Mouse (Mus musculus): ENCODE results near the gene Gng3. TPM values are rescaled to one million over a fixed set of nuclear protein-coding genes. Genes with fewer than 3 reads are reported as not detected.

Gng3 gene
- polyA plus RNA-seq, 1 experiment from 2014 or later: 306 TPM

DNA sequence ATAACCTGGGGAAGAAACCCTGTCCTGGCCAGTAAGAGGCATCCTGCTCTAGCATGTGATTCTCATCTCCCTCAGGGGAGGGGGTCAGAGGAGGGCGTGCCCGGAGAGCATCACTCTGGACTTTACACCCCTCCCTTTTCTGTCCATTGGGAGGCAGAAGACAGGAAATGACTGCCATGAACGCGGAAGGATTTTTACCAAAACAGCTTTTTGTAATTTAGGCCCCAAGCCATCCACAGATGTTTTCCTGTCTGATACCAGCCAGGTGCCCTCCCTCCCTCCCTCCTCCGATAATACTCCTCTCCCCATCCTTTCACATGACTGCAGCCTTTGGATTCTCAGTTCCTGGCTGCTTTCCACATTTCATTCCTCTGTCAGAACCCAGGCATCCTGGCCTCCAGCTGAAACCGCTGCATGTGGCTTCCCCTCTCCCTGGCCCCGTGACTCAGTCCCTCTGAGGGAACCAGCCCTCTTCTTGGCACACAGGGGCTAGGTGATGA is 11.5 kb upstream of the Gng3 start, which contains the start of gene Lrrn4cl:
TSS of gene Lrrn4cl (plus strand) at position 367 of the 500 bp plus-strand sequence.
- Histone ChIP-seq H3K27ac (ENCODE audit: low read length) (no peak within 1 kb of the TSS), H3K9me3 (ENCODE audit: control insufficient read depth, low read length) (no peaks in the 10 kb centered on the region), H3K9ac (replicated peaks; ENCODE audit: low read depth, low read length) (no peak within 1 kb of the TSS), H3K4me3 (replicated peaks; ENCODE audit: low read length) (no peak within 1 kb of the TSS), H3K27me3 (replicated peaks; ENCODE audit: control insufficient read depth, insufficient read depth, low read length) (no peaks in the 10 kb centered on the region), H3K4me1 (replicated peaks; ENCODE audit: control insufficient read depth, insufficient read depth, low read length) (no peaks in the 10 kb centered on the region), H3K4me2 (ENCODE audit: low read length) (no peak within 1 kb of the TSS), H3K36me3 (ENCODE audit: control insufficient read depth, insufficient read depth) (peaks cover 14% of the 10 kb centered on the region)
- WGBS: 28% methylated on average over 7 of the region's 7 CpGs
- no peak for ATAC-seq

DNA sequence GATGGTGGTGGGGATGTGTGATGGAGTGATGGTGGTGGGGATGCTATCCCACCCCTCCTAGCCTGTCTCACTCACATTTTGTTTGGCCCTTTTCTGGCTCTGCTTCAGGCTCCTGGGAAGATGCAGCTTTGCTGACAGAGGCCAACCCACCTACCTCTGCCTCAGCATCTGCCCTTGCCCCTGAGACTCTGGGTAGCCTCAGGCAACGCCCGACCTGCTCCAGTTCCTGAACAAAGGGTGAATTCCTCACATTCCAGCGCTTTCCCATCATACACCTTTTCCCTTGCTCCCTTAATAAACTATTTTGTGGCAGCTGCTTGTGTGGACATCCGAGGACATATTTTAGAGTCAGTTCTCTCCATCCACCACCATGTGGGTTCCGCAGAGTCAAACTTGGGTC is 9.4 kb upstream of the Gng3 start:
- Histone ChIP-seq H3K27me3 (replicated peaks; ENCODE audit: control insufficient read depth, insufficient read depth, low read length) (no peaks in the 10 kb centered on the region), H3K27ac (ENCODE audit: low read length) (no peak overlapping the region), H3K36me3 (ENCODE audit: control insufficient read depth, insufficient read depth) (peaks cover 14% of the 10 kb centered on the region), H3K4me3 (replicated peaks; ENCODE audit: low read length) (no peak overlapping the region), H3K9ac (replicated peaks; ENCODE audit: low read depth, low read length) (no peak overlapping the region), H3K4me2 (ENCODE audit: low read length) (no peak overlapping the region), H3K4me1 (replicated peaks; ENCODE audit: control insufficient read depth, insufficient read depth, low read length) (0 out of 2 replicates have a peak, but pooled peaks cover 3% of the 10 kb centered on the region), H3K9me3 (ENCODE audit: control insufficient read depth, low read length) (no peaks in the 10 kb centered on the region)
- 84% methylated on average over 5 of the region's 5 CpGs for WGBS
- ATAC-seq: no peak

GRCm38 (mm10) chr19:8844371-8845129 is 5.6 kb upstream of the Gng3 start:
- Histone ChIP-seq H3K4me1 (replicated peaks; ENCODE audit: control insufficient read depth, insufficient read depth, low read length) (peaks cover 22% of the 10 kb centered on the region), H3K27me3 (replicated peaks; ENCODE audit: control insufficient read depth, insufficient read depth, low read length) (no peaks in the 10 kb centered on the region), H3K9me3 (ENCODE audit: control insufficient read depth, low read length) (no peaks in the 10 kb centered on the region), H3K9ac (replicated peaks; ENCODE audit: low read depth, low read length) (no peak overlapping the region), H3K36me3 (ENCODE audit: control insufficient read depth, insufficient read depth) (peaks cover 16% of the 10 kb centered on the region), H3K4me2 (ENCODE audit: low read length) (no peak overlapping the region), H3K27ac (ENCODE audit: low read length) (no peak overlapping the region), H3K4me3 (replicated peaks; ENCODE audit: low read length) (no peak overlapping the region)
- 59% methylated on average over 5 of the region's 5 CpGs for WGBS
- no peak for ATAC-seq

DNA sequence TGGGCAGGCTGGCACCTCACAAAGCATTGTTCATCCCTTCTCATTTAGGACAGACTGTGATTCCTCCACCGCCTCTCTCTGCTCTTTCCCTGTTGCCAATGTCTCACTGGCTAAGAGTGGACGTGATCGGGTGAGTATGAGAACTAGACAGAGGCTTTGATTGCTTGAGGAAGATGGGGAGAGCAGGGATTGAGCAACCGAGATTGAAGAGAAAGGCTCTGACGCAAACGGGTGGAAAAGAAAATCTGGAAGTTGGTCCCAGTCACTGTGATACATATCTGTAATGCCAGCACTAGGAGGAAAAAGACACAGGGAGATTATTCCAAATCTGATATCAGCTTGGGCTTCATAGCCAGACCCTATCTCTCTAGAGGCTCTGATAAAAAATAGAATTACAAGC is 4.0 kb upstream of the Gng3 start:
- Histone ChIP-seq H3K4me2 (ENCODE audit: low read length) (no peak overlapping the region), H3K27ac (ENCODE audit: low read length) (no peak overlapping the region), H3K4me1 (replicated peaks; ENCODE audit: control insufficient read depth, insufficient read depth, low read length) (peaks cover 24% of the 10 kb centered on the region), H3K9ac (replicated peaks; ENCODE audit: low read depth, low read length) (no peak overlapping the region), H3K9me3 (ENCODE audit: control insufficient read depth, low read length) (no peaks in the 10 kb centered on the region), H3K36me3 (ENCODE audit: control insufficient read depth, insufficient read depth) (peaks cover 14% of the 10 kb centered on the region), H3K4me3 (replicated peaks; ENCODE audit: low read length) (no peak overlapping the region), H3K27me3 (replicated peaks; ENCODE audit: control insufficient read depth, insufficient read depth, low read length) (no peaks in the 10 kb centered on the region)
- WGBS: 91% methylated on average over 6 of the region's 6 CpGs
- ATAC-seq: no peak

DNA sequence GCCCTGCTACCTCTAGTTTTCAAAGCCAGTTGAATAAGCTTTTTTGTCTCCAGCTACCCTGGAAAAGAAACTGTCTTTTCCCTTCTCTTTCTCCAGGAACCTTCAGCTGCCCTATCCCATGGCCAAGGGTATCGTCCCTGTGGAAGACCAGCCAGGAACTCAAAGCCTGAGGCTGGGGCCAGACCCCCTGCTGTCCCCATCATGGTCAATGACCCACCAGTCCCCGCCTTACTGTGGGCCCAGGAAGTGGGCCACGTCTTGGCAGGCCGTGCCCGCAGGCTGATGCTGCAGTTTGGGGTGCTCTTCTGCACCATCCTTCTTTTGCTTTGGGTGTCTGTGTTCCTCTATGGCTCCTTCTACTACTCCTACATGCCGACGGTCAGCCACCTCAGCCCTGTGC is 2.0 kb upstream of the Gng3 start:
- WGBS: 89% methylated on average over 7 of the region's 7 CpGs
- Histone ChIP-seq H3K9me3 (ENCODE audit: control insufficient read depth, low read length) (no peaks in the 10 kb centered on the region), H3K27ac (ENCODE audit: low read length) (no peak overlapping the region), H3K4me2 (ENCODE audit: low read length) (peak overlapping the region; percentile 91), H3K9ac (replicated peaks; ENCODE audit: low read depth, low read length) (peak overlapping the region; percentile 76), H3K36me3 (ENCODE audit: control insufficient read depth, insufficient read depth) (0 out of 2 replicates have a peak, but pooled peaks cover 3% of the 10 kb centered on the region), H3K4me3 (replicated peaks; ENCODE audit: low read length) (peak overlapping the region; percentile 74), H3K4me1 (replicated peaks; ENCODE audit: control insufficient read depth, insufficient read depth, low read length) (peaks cover 24% of the 10 kb centered on the region), H3K27me3 (replicated peaks; ENCODE audit: control insufficient read depth, insufficient read depth, low read length) (no peaks in the 10 kb centered on the region)
- ATAC-seq: no peak

DNA sequence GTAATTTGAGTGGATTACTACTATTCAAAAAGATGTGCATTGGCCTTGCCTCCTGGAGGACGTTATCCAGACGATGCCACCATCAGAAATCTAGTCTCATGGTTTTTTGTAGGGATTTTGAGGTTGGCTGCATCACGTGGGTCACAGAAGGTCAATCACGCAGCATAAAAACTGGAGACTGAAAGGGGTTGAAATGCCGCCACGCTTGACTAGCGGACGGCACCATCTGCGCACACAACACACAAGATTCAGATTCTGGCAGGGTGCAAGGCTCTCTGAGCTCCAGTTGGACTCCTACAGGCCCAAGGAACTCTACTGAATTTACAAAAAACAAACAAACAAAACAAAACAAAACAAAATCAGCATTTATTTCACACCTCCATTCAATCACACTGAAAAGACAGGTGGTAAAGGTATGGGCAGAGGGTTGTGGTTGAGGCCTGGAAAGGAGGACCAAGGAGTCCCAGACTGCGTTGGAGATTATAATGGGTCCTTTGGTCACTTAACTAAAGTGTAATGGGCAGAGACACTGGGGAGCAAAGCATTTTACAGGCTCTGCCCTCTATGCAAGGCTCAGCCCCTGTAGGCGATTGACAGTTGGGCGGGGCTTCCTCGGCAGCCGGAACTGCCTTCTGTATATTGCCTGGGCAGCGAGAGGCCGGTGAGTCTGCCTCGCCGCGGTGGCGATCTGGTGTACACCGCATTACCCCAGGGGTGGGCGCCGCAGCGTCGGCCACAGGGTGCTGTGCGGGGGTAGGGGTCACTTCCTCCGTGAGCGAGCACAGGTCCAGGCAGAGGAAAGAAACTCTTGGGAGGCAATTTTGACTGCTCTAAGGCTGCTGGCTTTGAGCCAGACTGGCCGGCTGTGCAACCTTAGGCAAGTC is 1.2 kb upstream of the Gng3 start:
- H3K4me2 ChIP-seq (ENCODE audit: low read length): peak overlapping the region; percentile 91
- H3K9ac ChIP-seq (replicated peaks; ENCODE audit: low read depth, low read length): peak overlapping the region; percentile 76
- 10% methylated on average over 29 of the region's 29 CpGs for WGBS
- H3K27me3 ChIP-seq (replicated peaks; ENCODE audit: control insufficient read depth, insufficient read depth, low read length): no peaks in the 10 kb centered on the region
- H3K4me3 ChIP-seq (replicated peaks; ENCODE audit: low read length): peak overlapping the region; percentile 74
- peaks cover 4% of the 10 kb centered on the region; the same call in 1 of the 2 replicates for H3K36me3 ChIP-seq (ENCODE audit: control insufficient read depth, insufficient read depth)
- peak overlapping the region; percentile 98 for H3K27ac ChIP-seq (ENCODE audit: low read length)
- no peaks in the 10 kb centered on the region for H3K9me3 ChIP-seq (ENCODE audit: control insufficient read depth, low read length)
- peak; percentile 18 for ATAC-seq
- peaks cover 24% of the 10 kb centered on the region for H3K4me1 ChIP-seq (replicated peaks; ENCODE audit: control insufficient read depth, insufficient read depth, low read length)

DNA sequence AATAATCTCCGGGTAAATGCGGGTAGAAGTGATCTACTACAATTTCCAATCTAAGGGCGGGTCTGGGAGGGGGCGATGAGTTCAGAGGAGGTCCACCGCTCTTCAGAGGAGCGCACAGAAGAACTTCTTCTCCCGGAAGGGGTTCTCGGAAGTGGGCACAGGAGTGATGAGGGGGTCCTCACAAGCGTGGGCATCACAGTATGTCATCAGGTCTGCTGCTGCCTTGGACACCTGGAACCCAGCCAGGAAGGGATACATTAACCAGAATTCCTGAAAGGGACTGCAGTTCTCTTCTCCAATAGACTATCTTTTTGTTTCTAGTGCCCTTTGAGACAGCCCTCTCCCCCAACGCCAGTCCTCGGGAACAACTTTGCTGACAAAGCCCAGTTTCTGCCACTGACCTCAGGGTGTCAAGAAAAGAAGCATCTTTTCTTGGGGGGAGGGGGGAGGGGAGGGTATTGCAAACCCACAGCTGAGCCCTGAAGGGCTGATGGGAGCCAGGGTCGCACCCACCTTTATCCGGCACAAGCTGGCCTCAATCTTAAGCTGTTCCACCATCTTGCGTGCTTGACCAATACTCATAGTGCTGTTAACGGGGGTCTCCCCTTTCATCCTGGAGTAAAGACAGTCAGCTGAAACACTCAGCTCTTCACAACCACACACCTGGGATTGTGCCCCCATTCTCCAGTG is 808 bp downstream of the Gng3 start:
- Histone ChIP-seq H3K36me3 (ENCODE audit: control insufficient read depth, insufficient read depth) (peaks cover 11% of the 10 kb centered on the region), H3K9ac (replicated peaks; ENCODE audit: low read depth, low read length) (peak overlapping the region; percentile 76), H3K4me1 (replicated peaks; ENCODE audit: control insufficient read depth, insufficient read depth, low read length) (peaks cover 22% of the 10 kb centered on the region), H3K4me3 (replicated peaks; ENCODE audit: low read length) (peak overlapping the region; percentile 74), H3K27me3 (replicated peaks; ENCODE audit: control insufficient read depth, insufficient read depth, low read length) (no peaks in the 10 kb centered on the region), H3K4me2 (ENCODE audit: low read length) (peak overlapping the region; percentile 91), H3K9me3 (ENCODE audit: control insufficient read depth, low read length) (no peaks in the 10 kb centered on the region), H3K27ac (ENCODE audit: low read length) (peak overlapping the region; percentile 98)
- 8% methylated on average over 15 of the region's 15 CpGs for WGBS
- ATAC-seq: no peak

GRCm38 (mm10) chr19:8837251-8837791 is 1.7 kb downstream of the Gng3 start, which contains the start of gene Bscl2:
Gene Bscl2 (plus strand): TSS chr19:8837467.
- Histone ChIP-seq H3K27me3 (replicated peaks; ENCODE audit: control insufficient read depth, insufficient read depth, low read length) (no peaks in the 10 kb centered on the region), H3K36me3 (ENCODE audit: control insufficient read depth, insufficient read depth) (peaks cover 13% of the 10 kb centered on the region), H3K4me1 (replicated peaks; ENCODE audit: control insufficient read depth, insufficient read depth, low read length) (peaks cover 22% of the 10 kb centered on the region), H3K27ac (ENCODE audit: low read length) (peak within 1 kb of the TSS; percentile 98), H3K4me3 (replicated peaks; ENCODE audit: low read length) (peak within 1 kb of the TSS; percentile 74), H3K4me2 (ENCODE audit: low read length) (peak within 1 kb of the TSS; percentile 91), H3K9me3 (ENCODE audit: control insufficient read depth, low read length) (no peaks in the 10 kb centered on the region), H3K9ac (replicated peaks; ENCODE audit: low read depth, low read length) (peak within 1 kb of the TSS; percentile 76)
- under 1% methylated on average over 38 of the region's 38 CpGs for WGBS
- ATAC-seq: peak; percentile 72
